Mouse (Mus musculus): ENCODE results near the gene Rpl27a.

Gene Rpl27a

GRCm38 (mm10) chr7:109566327-109566726 is 47.4 kb downstream of the Rpl27a start:
- no peak for DNase-seq

GRCm38 (mm10) chr7:109566841-109567768 is 48.2 kb downstream of the Rpl27a start:
- DNase-seq, result no peak

GRCm38 (mm10) chr7:109568391-109568892 is 49.5 kb downstream of the Rpl27a start:
- no peak for DNase-seq
